Mouse (Mus musculus): ENCODE data around the gene Pam. TPM values are rescaled to one million over a fixed set of nuclear protein-coding genes. Genes with fewer than 3 reads are reported as not detected.

Gene Pam
- total and polyA plus RNA-seq, 3 experiments, result not detected

DNA sequence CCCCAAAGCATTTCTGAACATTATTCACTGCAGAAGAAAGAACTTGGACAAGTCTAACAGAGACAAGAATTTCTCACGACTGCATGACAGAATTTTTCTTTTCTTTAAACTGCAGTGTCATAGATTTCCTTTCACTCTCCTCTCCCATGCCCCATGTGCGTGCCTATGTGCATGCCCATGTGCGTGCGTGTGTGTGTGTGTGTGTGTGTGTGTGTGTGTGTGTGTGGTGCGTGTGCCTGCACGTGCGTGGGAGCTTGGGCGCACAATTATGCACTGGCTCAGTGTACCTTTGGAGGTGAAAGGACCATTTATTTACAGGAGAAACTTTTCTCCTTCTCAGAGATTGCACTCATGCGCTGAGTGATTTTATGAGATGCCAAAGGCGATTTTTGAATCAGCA is 179.7 kb downstream of the Pam start:
- no peaks in the 10 kb centered on the region; a peak in 2 of 4 replicates for H3K27me3 ChIP-seq (ENCODE audit: control insufficient read depth in 1 of 2, insufficient read depth in 2 of 2, low read length in 2 of 2)
- H3K9ac ChIP-seq (ENCODE audit: control insufficient read depth, low read depth, low read length, poor library complexity, severe bottlenecking), result no peak overlapping the region
- H3K9me3 ChIP-seq (replicated peaks; ENCODE audit: insufficient read depth, low read length), result no peaks in the 10 kb centered on the region
- no peaks in the 10 kb centered on the region for H3K4me1 ChIP-seq (ENCODE audit: control insufficient read depth in 1 of 2, insufficient read depth in 2 of 2, low read length in 2 of 2)
- no peak overlapping the region for H3K4me3 ChIP-seq (ENCODE audit: control insufficient read depth in 1 of 2, insufficient read depth in 1 of 2, low read depth in 2 of 2, low read length in 2 of 2)
- H3K79me2 ChIP-seq (ENCODE audit: control insufficient read depth, insufficient read depth, low read length, poor library complexity), result no peaks in the 10 kb centered on the region
- DNase-seq (ENCODE audit: low read depth, low spot score), result no peak
- TF ChIP-seq MEF2A (IDR thresholded peaks at IDR 0.05; ENCODE audit: extremely low read depth, insufficient replicate concordance, low read depth, low read length, poor library complexity, severe bottlenecking), result no peak
- no peak for TF ChIP-seq KAT2A (conservative IDR thresholded peaks at IDR 0.05; ENCODE audit: low read depth, low read length)
- no peak for TF ChIP-seq GABPA (IDR thresholded peaks at IDR 0.05; ENCODE audit: low read depth, low read length)
- TF ChIP-seq JUND (IDR thresholded peaks at IDR 0.05; ENCODE audit: low read depth, low read length), result no peak
- TF ChIP-seq ZKSCAN1 (IDR thresholded peaks at IDR 0.05; ENCODE audit: low read depth, low read length), result no peak
- no peak overlapping the region for H3K27ac ChIP-seq (ENCODE audit: control insufficient read depth, low read depth, low read length)
- no peaks in the 10 kb centered on the region for H3K36me3 ChIP-seq (ENCODE audit: control insufficient read depth in 1 of 2, insufficient read depth in 2 of 2, low read length in 2 of 2)

DNA sequence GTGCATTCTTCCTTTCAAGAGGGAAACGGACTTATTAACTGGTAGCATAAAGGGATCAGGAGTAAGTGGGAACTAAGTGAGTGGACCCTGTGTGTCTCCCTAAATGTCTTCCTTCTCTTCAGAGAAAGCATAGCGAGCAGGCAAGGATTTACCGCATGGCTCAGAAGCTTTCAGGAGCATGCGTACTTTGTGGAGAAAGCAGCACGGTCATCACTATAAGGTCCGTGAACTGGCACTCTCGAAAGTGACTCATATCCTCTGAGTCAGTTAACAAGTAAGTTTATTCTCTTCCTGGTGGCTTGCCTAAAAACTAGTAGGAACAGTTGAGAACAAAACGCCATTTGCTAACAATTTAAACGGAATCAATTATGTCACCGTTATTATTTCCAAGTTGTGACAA is 184.6 kb downstream of the Pam start:
- no peak overlapping the region for H3K9ac ChIP-seq (ENCODE audit: control insufficient read depth, low read depth, low read length, poor library complexity, severe bottlenecking)
- TF ChIP-seq ELF1 (IDR thresholded peaks at IDR 0.05; ENCODE audit: low read depth, low read length) (no peak), MYC (IDR thresholded peaks at IDR 0.05; ENCODE audit: low read depth, low read length) (no peak), KAT2A (conservative IDR thresholded peaks at IDR 0.05; ENCODE audit: low read depth, low read length) (no peak), TBP (IDR thresholded peaks at IDR 0.05; ENCODE audit: low read depth, low read length) (no peak), RAD21 (IDR thresholded peaks at IDR 0.05; ENCODE audit: low read depth, low read length) (no peak), ZNF384 (IDR thresholded peaks at IDR 0.05; ENCODE audit: low read depth, low read length) (no peak), NELFE (IDR thresholded peaks at IDR 0.05; ENCODE audit: low read depth, low read length) (no peak), ZC3H11A (IDR thresholded peaks at IDR 0.05; ENCODE audit: low read depth, low read length) (no peak), EP300 (IDR thresholded peaks at IDR 0.05; ENCODE audit: low read depth in 1 of 2, low read length in 2 of 2) (no peak)
- H3K36me3 ChIP-seq (ENCODE audit: control insufficient read depth in 1 of 2, insufficient read depth in 2 of 2, low read length in 2 of 2), result no peaks in the 10 kb centered on the region
- H3K4me1 ChIP-seq (ENCODE audit: control insufficient read depth in 1 of 2, insufficient read depth in 2 of 2, low read length in 2 of 2), result no peaks in the 10 kb centered on the region
- H3K4me3 ChIP-seq (ENCODE audit: control insufficient read depth in 1 of 2, insufficient read depth in 1 of 2, low read depth in 2 of 2, low read length in 2 of 2), result no peak overlapping the region
- no peaks in the 10 kb centered on the region for H3K9me3 ChIP-seq (replicated peaks; ENCODE audit: insufficient read depth, low read length)
- no peak overlapping the region for H3K27ac ChIP-seq (ENCODE audit: control insufficient read depth, low read depth, low read length)
- no peaks in the 10 kb centered on the region for H3K79me2 ChIP-seq (ENCODE audit: control insufficient read depth, insufficient read depth, low read length, poor library complexity)
- peaks cover 0 to 1% of the 10 kb centered on the region in 2 experiments; a peak in 1 of 4 replicates for H3K27me3 ChIP-seq (ENCODE audit: control insufficient read depth in 1 of 2, insufficient read depth in 2 of 2, low read length in 2 of 2)
- no peak for DNase-seq (ENCODE audit: low read depth, low spot score)

GRCm38 (mm10) chr1:97909561-97909960 is 185.9 kb downstream of the Pam start:
- TF ChIP-seq RAD21 (IDR thresholded peaks at IDR 0.05; ENCODE audit: low read depth, low read length) (no peak), ZNF384 (IDR thresholded peaks at IDR 0.05; ENCODE audit: low read depth, low read length) (no peak), RCOR1 (IDR thresholded peaks at IDR 0.05; ENCODE audit: low read depth, low read length) (no peak), TAL1 (IDR thresholded peaks at IDR 0.05; ENCODE audit: low read length) (no peak), MAZ (IDR thresholded peaks at IDR 0.05; ENCODE audit: low read depth, low read length) (no peak)
- no peaks in the 10 kb centered on the region for H3K79me2 ChIP-seq (ENCODE audit: control insufficient read depth, insufficient read depth, low read length, poor library complexity)
- H3K27me3 ChIP-seq (ENCODE audit: control insufficient read depth in 1 of 2, insufficient read depth in 2 of 2, low read length in 2 of 2), result peaks cover 0 to 1% of the 10 kb centered on the region in 2 experiments; a peak in 1 of 4 replicates
- no peaks in the 10 kb centered on the region for H3K4me1 ChIP-seq (ENCODE audit: control insufficient read depth in 1 of 2, insufficient read depth in 2 of 2, low read length in 2 of 2)
- no peak overlapping the region for H3K9ac ChIP-seq (ENCODE audit: control insufficient read depth, low read depth, low read length, poor library complexity, severe bottlenecking)
- H3K27ac ChIP-seq (ENCODE audit: control insufficient read depth, low read depth, low read length), result no peak overlapping the region
- DNase-seq (ENCODE audit: low read depth, low spot score), result no peak
- no peaks in the 10 kb centered on the region for H3K36me3 ChIP-seq (ENCODE audit: control insufficient read depth in 1 of 2, insufficient read depth in 2 of 2, low read length in 2 of 2)
- no peak overlapping the region for H3K4me3 ChIP-seq (ENCODE audit: control insufficient read depth in 1 of 2, insufficient read depth in 1 of 2, low read depth in 2 of 2, low read length in 2 of 2)
- H3K9me3 ChIP-seq (replicated peaks; ENCODE audit: insufficient read depth, low read length), result no peaks in the 10 kb centered on the region
